Mouse (Mus musculus) kidney, adult 2 months (tissue): ENCODE measurements around the gene Acot8.

Experiments used
- CTCF ChIP-seq: fragments of 200-500 bp; conservative IDR thresholded peaks from 2 replicates; pipeline ENCODE4 v1.5.1; 2011; ENCODE audit warnings: low read depth, mild to moderate bottlenecking, control low read depth, low read length, moderate library complexity, mixed read lengths; ENCODE audit not compliant: insufficient read depth, insufficient read length
- POLR2A ChIP-seq: fragments of 200-500 bp; IDR thresholded peaks from one replicate; pipeline ENCODE4 v1.6.1; 2011; ENCODE audit warnings: low read depth, low read length, control low read depth

GRCm38 (mm10) chr2:164761971-164762370 lies 42.7 kb downstream of the Acot8 start:
- TF ChIP-seq POLR2A (no peak), CTCF (no peak)
